Mouse (Mus musculus) hindbrain, embryonic 10.5 days (tissue): ENCODE data around the gene Gm10337. TPM values are rescaled to one million over a fixed set of nuclear protein-coding genes. Genes with fewer than 3 reads are reported as not detected.

Experiments
- DNase-seq: peaks from one replicate; pipeline ENCODE4 v3.0.0-alpha.2; 2017; ENCODE audit warnings: low spot score
- H3K27ac ChIP-seq: fragments of 300-500 bp; sonication (generic); 2 replicates; pipeline ENCODE4 v1.5.1; 2016; ENCODE audit warnings: mild to moderate bottlenecking, moderate library complexity
- H3K27me3 ChIP-seq: fragments of 300-500 bp; sonication (generic); 2 replicates; pipeline ENCODE4 v1.6.1; 2016; ENCODE audit warnings: mild to moderate bottlenecking; ENCODE audit not compliant: poor library complexity, insufficient read depth, severe bottlenecking
- H3K36me3 ChIP-seq: fragments of 300-500 bp; sonication (generic); 2 replicates; pipeline ENCODE4 v1.6.1; 2016; ENCODE audit warnings: mild to moderate bottlenecking, moderate library complexity
- H3K4me1 ChIP-seq: fragments of 300-500 bp; sonication (generic); replicated peaks from 2 replicates; pipeline ENCODE4 v1.6.1; 2016; ENCODE audit warnings: mild to moderate bottlenecking
- H3K4me3 ChIP-seq: fragments of 300-500 bp; sonication (generic); 2 replicates; pipeline ENCODE4 v1.5.1; 2016; ENCODE audit warnings: mild to moderate bottlenecking, moderate library complexity
- H3K9me3 ChIP-seq: fragments of 300-500 bp; sonication (generic); 2 replicates; pipeline ENCODE4 v1.6.1; 2016; ENCODE audit warnings: mild to moderate bottlenecking, moderate library complexity
- WGBS: fragments of 180-500 bp; shearing (Covaris S2); methylation state at CpG from one replicate; pipeline ENCODE4 v1.1.7; 2016; 5-methylcytosine and 5-hydroxymethylcytosine counted together
- polyA plus RNA-seq: library from polyadenylated mRNA; unstranded; fragments of >200 nt; fragmentation: Nextera tagmentation; extraction: Ambion mirVana; gene quantifications from 2 replicates; pipeline ENCODE4 v1.2.1, GENCODE M21; 2016

Gm10337 gene
- polyA plus RNA-seq, 1 experiment from 2014 or later, result 11.3 TPM

- DNase-seq, result no peak
- no peaks in the 10 kb centered on the region for H3K27me3 ChIP-seq
- H3K4me3 ChIP-seq, result peak overlapping the region; percentile 69; the same call in 1 of the 2 replicates
- no peaks in the 10 kb centered on the region for H3K9me3 ChIP-seq
- peaks cover 66% of the 10 kb centered on the region for H3K4me1 ChIP-seq
- H3K36me3 ChIP-seq, result peaks cover 8% of the 10 kb centered on the region
- peak overlapping the region; percentile 91 for H3K27ac ChIP-seq
Measured at GRCm38 (mm10) chr15:102512471-102512870, 8.9 kb downstream of the Gm10337 start.

- H3K27ac ChIP-seq, result peak overlapping the region; percentile 91; the same call in 1 of the 2 replicates
- peak overlapping the region; percentile 69; the same call in 1 of the 2 replicates for H3K4me3 ChIP-seq
- no peak for DNase-seq
- H3K36me3 ChIP-seq, result peaks cover 4% of the 10 kb centered on the region; the same call in 1 of the 2 replicates
- H3K27me3 ChIP-seq, result no peaks in the 10 kb centered on the region
- WGBS, result 75% methylated on average over 3 of the region's 3 CpGs
- no peaks in the 10 kb centered on the region for H3K9me3 ChIP-seq
- peaks cover 68% of the 10 kb centered on the region for H3K4me1 ChIP-seq
Measured at GRCm38 (mm10) chr15:102513004-102513403, 9.5 kb downstream of the Gm10337 start.

- Histone ChIP-seq H3K4me3 (peak overlapping the region; percentile 73), H3K9me3 (no peaks in the 10 kb centered on the region), H3K27me3 (no peaks in the 10 kb centered on the region), H3K36me3 (peaks cover 2% of the 10 kb centered on the region; the same call in 1 of the 2 replicates), H3K4me1 (peaks cover 74% of the 10 kb centered on the region), H3K27ac (no peak overlapping the region)
- WGBS, result 96% methylated on average over 2 of the region's 2 CpGs
- no peak for DNase-seq
Measured at GRCm38 (mm10) chr15:102515261-102515660, 11.7 kb downstream of the Gm10337 start.

GRCm38 (mm10) chr15:102515791-102516190 lies 12.3 kb downstream of the Gm10337 start:
- Histone ChIP-seq H3K27ac (peak overlapping the region; percentile 99), H3K36me3 (peaks cover 7% of the 10 kb centered on the region), H3K9me3 (no peaks in the 10 kb centered on the region), H3K4me1 (peaks cover 74% of the 10 kb centered on the region), H3K4me3 (peak overlapping the region; percentile 73), H3K27me3 (no peaks in the 10 kb centered on the region)
- no peak for DNase-seq
- WGBS, result 46% methylated on average over 4 of the region's 4 CpGs

GRCm38 (mm10) chr15:102516293-102516692 lies 12.8 kb downstream of the Gm10337 start:
- Histone ChIP-seq H3K27me3 (no peaks in the 10 kb centered on the region), H3K9me3 (no peaks in the 10 kb centered on the region), H3K27ac (peak overlapping the region; percentile 99), H3K36me3 (peaks cover 12% of the 10 kb centered on the region), H3K4me1 (peaks cover 70% of the 10 kb centered on the region), H3K4me3 (peak overlapping the region; percentile 73)
- 1% methylated on average over 12 of the region's 12 CpGs for WGBS
- DNase-seq, result no peak

- H3K4me3 ChIP-seq, result peak within 1 kb of the TSS; percentile 73
- H3K4me1 ChIP-seq, result peaks cover 64% of the 10 kb centered on the region
- under 1% methylated on average over 43 of the region's 43 CpGs for WGBS
- H3K36me3 ChIP-seq, result peaks cover 18% of the 10 kb centered on the region
- peak within 1 kb of the TSS; percentile 99 for H3K27ac ChIP-seq
- no peaks in the 10 kb centered on the region for H3K9me3 ChIP-seq
- H3K27me3 ChIP-seq, result no peaks in the 10 kb centered on the region
- peak; percentile 81 for DNase-seq
Measured at GRCm38 (mm10) chr15:102516728-102517404, 13.3 kb downstream of the Gm10337 start, which contains the start of gene Map3k12. Map3k12 (minus strand) TSS chr15:102517064.

- no peak for DNase-seq
- Histone ChIP-seq H3K9me3 (no peaks in the 10 kb centered on the region), H3K4me3 (peak overlapping the region; percentile 73), H3K36me3 (peaks cover 25% of the 10 kb centered on the region), H3K27ac (peak overlapping the region; percentile 99), H3K27me3 (no peaks in the 10 kb centered on the region), H3K4me1 (peaks cover 57% of the 10 kb centered on the region)
- under 1% methylated on average over 10 of the region's 10 CpGs for WGBS
Measured at GRCm38 (mm10) chr15:102517631-102517975, 14.1 kb downstream of the Gm10337 start.

- WGBS, result under 1% methylated on average over 60 of the region's 60 CpGs
- peak within 1 kb of the TSS; percentile 99 for H3K27ac ChIP-seq
- no peaks in the 10 kb centered on the region for H3K9me3 ChIP-seq
- no peaks in the 10 kb centered on the region for H3K27me3 ChIP-seq
- H3K36me3 ChIP-seq, result peaks cover 31% of the 10 kb centered on the region
- DNase-seq, result peak; percentile 99
- H3K4me3 ChIP-seq, result peak within 1 kb of the TSS; percentile 73
- peaks cover 51% of the 10 kb centered on the region for H3K4me1 ChIP-seq
Measured at GRCm38 (mm10) chr15:102517976-102518858, 14.7 kb downstream of the Gm10337 start, which contains the start of gene Tarbp2. Tarbp2 (plus strand) TSS chr15:102518192.

- H3K27me3 ChIP-seq, result no peaks in the 10 kb centered on the region
- H3K4me3 ChIP-seq, result peak overlapping the region; percentile 73
- H3K36me3 ChIP-seq, result peaks cover 35% of the 10 kb centered on the region
- no peak for DNase-seq
- H3K9me3 ChIP-seq, result no peaks in the 10 kb centered on the region
- H3K27ac ChIP-seq, result peak overlapping the region; percentile 99
- peaks cover 51% of the 10 kb centered on the region for H3K4me1 ChIP-seq
- WGBS, result 14% methylated on average over 9 of the region's 9 CpGs
Measured at GRCm38 (mm10) chr15:102518859-102519201, 15.3 kb downstream of the Gm10337 start.

GRCm38 (mm10) chr15:102519211-102520141 lies 16.0 kb downstream of the Gm10337 start:
- H3K4me3 ChIP-seq, result peak overlapping the region; percentile 73
- no peaks in the 10 kb centered on the region for H3K27me3 ChIP-seq
- no peak for DNase-seq
- peaks cover 51% of the 10 kb centered on the region for H3K4me1 ChIP-seq
- H3K9me3 ChIP-seq, result no peaks in the 10 kb centered on the region
- peaks cover 41% of the 10 kb centered on the region for H3K36me3 ChIP-seq
- H3K27ac ChIP-seq, result peak overlapping the region; percentile 99
- 72% methylated on average over 17 of the region's 17 CpGs for WGBS

- no peaks in the 10 kb centered on the region for H3K9me3 ChIP-seq
- no peaks in the 10 kb centered on the region for H3K27me3 ChIP-seq
- H3K36me3 ChIP-seq, result peaks cover 45% of the 10 kb centered on the region
- peak overlapping the region; percentile 23; the same call in 1 of the 2 replicates for H3K27ac ChIP-seq
- H3K4me1 ChIP-seq, result peaks cover 47% of the 10 kb centered on the region
- no peak overlapping the region for H3K4me3 ChIP-seq
- 91% methylated on average over 4 of the region's 4 CpGs for WGBS
- DNase-seq, result no peak
Measured at GRCm38 (mm10) chr15:102520416-102520815, 16.9 kb downstream of the Gm10337 start.

GRCm38 (mm10) chr15:102521480-102521879 lies 18.0 kb downstream of the Gm10337 start:
- no peak overlapping the region for H3K27ac ChIP-seq
- DNase-seq, result no peak
- H3K4me3 ChIP-seq, result no peak overlapping the region
- H3K9me3 ChIP-seq, result no peaks in the 10 kb centered on the region
- H3K36me3 ChIP-seq, result peaks cover 50% of the 10 kb centered on the region
- 82% methylated on average over 4 of the region's 4 CpGs for WGBS
- peaks cover 36% of the 10 kb centered on the region for H3K4me1 ChIP-seq
- H3K27me3 ChIP-seq, result no peaks in the 10 kb centered on the region
